Mouse (Mus musculus): Measurements from ENCODE around the gene Cd300lg.
A peak's percentile ranks its signal among the peaks of the same experiment; 100 is the strongest.

The Cd300lg gene

DNA sequence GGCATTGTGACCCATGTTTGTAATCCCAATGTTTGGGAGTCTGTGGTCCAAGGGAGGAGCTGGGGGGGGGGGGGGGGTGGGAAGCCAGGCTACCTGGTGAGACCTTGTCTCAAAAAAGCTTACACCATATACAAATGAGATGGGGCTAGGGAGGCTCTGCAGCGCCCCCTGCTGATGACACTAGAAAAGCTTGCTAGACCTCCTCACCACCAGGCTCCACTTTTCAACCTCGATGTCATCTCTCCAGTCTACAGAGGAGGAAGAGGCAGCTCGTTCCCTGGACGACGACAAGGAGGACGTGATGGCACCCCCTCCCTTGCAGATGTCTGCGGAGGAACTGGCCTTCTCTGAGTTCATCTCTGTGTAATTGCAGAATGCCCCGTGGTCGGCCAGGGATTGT lies 12.5 kb downstream of the Cd300lg start:
- peak; percentile 67 for DNase-seq

GRCm38 (mm10) chr11:102061236-102061940 lies 20.1 kb downstream of the Cd300lg start:
- DNase-seq = peak; percentile 80

DNA sequence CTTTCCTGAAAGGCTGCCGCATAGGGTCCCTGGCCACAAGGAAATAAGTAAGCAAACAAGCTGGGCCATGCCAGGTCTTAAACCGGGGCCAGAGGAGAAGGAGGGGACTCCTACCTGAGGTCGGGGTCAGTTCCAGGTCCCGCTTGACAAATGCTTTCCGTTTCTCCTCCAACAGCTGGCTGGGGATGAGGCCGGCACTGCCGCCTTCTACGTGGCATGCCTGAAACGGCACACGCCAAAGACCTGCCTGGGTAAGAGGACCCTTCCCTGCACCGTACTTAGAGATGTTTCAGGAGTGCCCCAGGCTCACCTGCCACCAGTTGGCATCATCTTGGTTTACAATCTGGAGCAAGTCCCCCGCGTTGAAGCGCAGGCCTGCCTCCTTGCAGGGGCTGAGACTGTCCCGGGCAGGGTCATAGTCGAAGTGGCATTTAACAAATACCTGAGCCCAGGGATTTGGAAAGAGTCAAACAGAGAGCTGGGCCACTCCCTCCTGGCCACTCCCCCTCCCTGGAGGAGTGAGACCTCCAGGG lies 20.7 kb downstream of the Cd300lg start:
- peak; percentile 28 for DNase-seq

DNA sequence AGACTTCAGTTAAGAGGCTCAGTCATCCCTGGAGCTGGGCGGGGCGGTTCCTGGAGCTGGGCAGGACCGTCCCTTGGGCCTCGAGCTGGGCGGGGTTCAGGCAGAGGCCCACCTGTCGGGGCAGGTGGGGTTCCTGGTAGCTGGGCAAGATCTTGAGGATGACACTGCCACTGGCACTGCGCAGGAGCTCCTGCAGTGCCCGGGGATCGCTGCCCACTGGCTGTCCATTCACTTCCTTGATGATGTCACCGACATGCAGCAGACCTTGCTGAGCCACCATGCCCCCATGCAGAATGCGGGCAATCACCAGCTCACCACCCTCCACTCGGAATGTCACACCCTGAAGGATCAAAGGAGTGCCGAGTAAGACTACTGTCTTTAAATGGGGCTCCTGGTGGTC lies 21.8 kb downstream of the Cd300lg start:
- DNase-seq = no peak

DNA sequence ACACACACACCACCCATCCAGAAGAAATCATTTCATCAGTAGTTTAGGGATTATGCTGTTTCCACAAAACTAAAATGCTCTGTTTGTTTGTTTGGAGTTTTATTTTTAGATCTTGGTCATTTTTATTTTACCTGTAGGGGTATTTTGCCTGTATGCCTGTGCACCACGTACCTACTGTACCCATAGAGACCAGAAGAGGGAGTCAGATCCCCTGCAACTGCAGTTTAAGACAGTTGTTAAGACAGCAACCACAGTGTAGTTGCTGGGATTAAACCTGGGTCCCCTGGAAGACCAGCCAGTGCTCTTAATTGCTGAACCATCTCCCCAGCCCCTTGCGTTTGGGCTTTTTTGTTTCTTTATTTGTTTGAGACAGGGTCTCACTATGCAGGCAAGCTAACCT lies 27.7 kb downstream of the Cd300lg start:
- DNase-seq = no peak

- no peak for DNase-seq
Observed at GRCm38 (mm10) chr11:102069633-102070032, 28.3 kb downstream of the Cd300lg start.

GRCm38 (mm10) chr11:102070426-102070825 lies 29.1 kb downstream of the Cd300lg start:
- no peak for DNase-seq

DNA sequence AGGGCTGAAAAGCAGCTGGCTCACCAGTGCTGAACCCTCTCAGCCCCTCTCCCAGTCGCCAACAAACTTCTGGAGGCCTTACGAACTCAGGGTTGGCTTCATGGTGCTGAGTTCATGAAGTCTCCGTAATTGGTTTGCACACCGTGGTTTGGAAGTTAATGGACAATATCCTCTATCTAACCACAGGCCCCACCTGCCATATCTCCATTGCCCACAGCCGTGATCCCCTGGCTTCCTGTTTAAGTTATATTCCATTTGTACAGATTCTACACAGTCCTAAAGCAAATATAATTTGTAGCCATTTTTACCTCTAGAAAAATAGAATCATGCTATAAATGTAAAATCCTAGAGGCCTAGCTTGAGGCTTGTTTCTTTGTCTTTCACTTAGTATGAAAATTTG lies 31.4 kb downstream of the Cd300lg start:
- no peak for DNase-seq

DNA sequence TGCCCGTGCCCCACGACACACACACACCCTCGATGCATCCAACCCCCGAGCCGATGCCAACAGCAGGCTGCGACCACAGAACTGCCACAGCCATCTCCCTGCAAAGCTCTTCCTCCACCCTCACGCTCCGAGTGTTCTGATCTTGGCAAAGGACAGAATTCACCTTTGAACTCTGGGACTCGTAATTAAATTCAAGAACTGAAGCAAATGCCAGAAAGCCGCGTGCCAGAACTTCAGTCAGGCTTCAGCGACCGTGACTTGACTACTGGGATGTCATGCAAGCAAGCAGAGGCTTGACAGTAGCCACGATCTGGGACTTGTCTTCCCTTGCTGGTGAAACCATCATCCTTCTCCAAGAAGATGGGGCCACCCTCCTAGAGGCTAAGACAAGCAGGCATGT lies 32.4 kb downstream of the Cd300lg start:
- DNase-seq = no peak

- peak; percentile 55 for DNase-seq
Observed at GRCm38 (mm10) chr11:102082322-102082721, 41.0 kb downstream of the Cd300lg start.

- no peak for DNase-seq
Observed at GRCm38 (mm10) chr11:102083193-102083592, 41.9 kb downstream of the Cd300lg start.

GRCm38 (mm10) chr11:102084159-102084558 lies 42.9 kb downstream of the Cd300lg start:
- no peak for DNase-seq

DNA sequence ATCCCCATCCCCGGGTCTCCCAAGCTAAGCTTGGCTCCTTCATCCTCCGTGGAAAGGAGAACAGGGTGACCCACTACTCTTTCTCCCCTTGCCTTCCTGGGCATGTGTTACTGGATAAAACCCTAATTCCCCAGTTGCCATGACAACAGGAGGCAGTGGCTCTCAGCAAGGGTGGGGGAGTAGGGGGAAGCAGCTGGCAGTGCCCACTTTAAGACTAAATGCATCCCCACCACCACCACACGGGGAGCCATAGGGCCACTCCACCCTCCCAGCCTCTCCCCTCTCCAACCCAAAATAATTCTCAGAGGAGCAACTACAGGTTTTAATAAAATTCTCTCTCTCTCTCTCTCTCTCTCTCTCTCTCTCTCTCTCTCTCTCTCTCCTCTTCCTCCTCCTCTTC lies 45.0 kb downstream of the Cd300lg start:
- no peak for DNase-seq

GRCm38 (mm10) chr11:102087081-102087751 lies 45.9 kb downstream of the Cd300lg start:
- peak; percentile 76 for DNase-seq

GRCm38 (mm10) chr11:102087931-102088898 lies 46.9 kb downstream of the Cd300lg start, which contains the start of gene Mpp2:
Gene Mpp2 (minus strand): TSS chr11:102088515.
- DNase-seq = peak; percentile 72

GRCm38 (mm10) chr11:102089088-102089808 lies 47.9 kb downstream of the Cd300lg start:
- peak; percentile 58 for DNase-seq

DNA sequence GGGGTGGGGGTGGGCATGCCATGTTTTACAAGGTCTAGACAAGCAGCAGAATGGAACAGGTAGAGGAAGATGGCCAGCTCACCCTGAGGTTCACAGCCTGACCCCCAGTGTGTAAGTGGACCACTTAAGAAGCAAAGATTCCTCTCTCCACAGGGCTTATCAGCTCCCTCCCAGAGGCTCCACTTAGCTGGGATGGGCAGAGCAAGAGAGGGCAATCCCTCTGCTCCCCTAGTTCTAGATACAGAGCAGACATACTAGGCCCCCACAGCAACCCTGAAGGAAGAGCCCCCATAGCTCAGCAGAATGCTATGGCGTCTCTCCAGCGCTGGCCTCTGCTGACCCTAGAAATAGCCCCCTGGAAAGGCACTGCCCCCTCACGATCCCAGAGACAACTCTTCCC lies 54.4 kb downstream of the Cd300lg start:
- DNase-seq = no peak

DNA sequence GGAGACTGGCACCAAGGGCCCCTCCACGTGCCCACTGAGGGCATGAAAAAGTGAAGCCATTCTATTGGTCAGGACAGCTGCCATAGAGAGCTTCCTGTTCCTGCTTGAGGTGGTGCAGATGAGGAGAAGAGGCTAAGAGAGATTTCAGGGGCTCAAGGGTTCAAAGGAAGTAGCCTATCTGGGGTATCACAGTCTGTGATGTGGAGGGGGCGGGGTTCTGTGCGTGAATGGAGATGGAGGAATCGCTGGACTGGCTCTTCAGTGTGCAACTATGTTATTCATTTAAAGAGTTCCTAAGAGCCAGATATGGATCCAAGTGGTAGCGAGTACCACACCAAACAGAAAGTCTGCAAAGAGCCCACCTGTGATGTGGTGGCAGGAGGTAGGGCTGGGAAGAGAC lies 55.1 kb downstream of the Cd300lg start:
- DNase-seq = no peak

GRCm38 (mm10) chr11:102096887-102097391 lies 55.6 kb downstream of the Cd300lg start:
- peak; percentile 73 for DNase-seq

GRCm38 (mm10) chr11:102101219-102101618 lies 59.9 kb downstream of the Cd300lg start, which contains the start of gene Ppy:
Gene Ppy (minus strand): TSS chr11:102101319.
- DNase-seq = no peak

- no peak for DNase-seq
Observed at GRCm38 (mm10) chr11:102102485-102103258, 61.4 kb downstream of the Cd300lg start.
